Mouse (Mus musculus) R1 (cell line): ENCODE measurements at regions not wholly inside any gene's neighbourhood (a gene's known extent, or its start where the extent isn't known, plus 50 kb on each side); places are given as distances from the start of the nearest gene placed in this dataset.

Experiments
- DNase-seq: peaks from one replicate; pipeline ENCODE4 v3.0.0-alpha.2; 2018; ENCODE audit warnings: low read depth, low spot score

GRCm38 (mm10) chr12:95563431-95563830 is 128.6 kb upstream of the Flrt2 start:
- DNase-seq, result no peak

DNA sequence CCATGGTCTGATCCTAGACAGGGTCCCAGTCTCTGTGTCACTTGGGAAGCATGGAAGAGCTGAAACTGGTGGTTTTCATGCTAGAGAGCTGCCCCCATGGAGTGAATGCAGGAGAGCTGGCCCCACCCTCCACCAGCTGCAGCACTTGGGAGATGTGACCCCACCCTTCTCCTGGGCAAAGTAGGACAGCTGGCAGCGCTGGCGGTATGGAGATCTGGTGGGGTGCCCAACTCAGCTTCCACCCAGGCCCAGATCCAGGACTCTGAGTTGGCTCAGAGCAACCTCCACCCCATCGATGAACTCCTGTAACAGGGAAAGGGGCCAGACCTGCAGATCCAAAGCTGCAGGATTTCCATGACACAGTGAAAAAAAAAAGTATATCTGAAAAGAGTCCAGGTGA is 115.3 kb upstream of the Flrt2 start:
- DNase-seq, result no peak

- no peak for DNase-seq
These were observed 103.0 kb upstream of the Flrt2 start for GRCm38 (mm10) chr12:95589011-95589410.

GRCm38 (mm10) chr12:95619281-95619680 is 72.7 kb upstream of the Flrt2 start:
- DNase-seq, result no peak

- DNase-seq, result no peak
These were observed 61.0 kb upstream of the Flrt2 start for GRCm38 (mm10) chr12:95631029-95631428.

DNA sequence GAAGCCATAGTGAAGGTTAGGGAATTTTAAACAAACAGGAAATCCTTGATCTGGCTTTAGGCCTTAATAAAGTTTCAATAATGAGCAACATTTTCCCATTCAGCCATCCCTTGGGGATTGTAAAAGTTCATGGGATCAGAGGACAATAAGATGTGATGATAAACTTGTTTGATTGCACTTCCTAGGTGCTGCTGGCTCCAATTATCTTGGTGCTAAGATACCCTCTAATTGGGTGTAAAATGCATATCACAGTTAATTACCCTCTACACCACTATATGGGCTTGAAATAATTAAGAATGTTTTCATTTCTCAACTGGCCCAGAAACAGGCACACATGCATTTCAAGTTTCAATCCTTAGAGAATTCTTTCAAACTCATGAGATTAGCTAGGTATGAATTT is 55.4 kb upstream of the Flrt2 start:
- DNase-seq, result no peak

GRCm38 (mm10) chr12:95639892-95640291 is 52.1 kb upstream of the Flrt2 start:
- DNase-seq, result no peak

DNA sequence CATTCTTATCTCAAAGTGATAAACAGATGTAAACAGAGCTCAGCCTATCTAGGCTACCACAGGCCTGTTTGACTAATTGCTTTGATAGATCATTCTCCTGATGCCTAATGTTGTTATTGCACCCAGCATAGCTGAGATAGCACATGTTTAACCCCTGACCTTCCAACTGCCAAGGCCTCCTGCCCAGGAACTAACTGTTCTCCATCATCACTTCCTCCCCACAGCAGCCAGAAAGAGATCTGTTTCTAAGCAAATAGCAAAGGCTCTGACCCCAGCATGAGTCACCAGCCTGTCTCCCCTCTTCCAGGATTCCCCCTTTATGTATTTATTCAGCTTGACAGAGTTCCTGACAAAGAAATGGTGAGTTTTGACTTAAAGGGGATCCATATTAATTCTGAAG is 50.4 kb upstream of the Flrt2 start:
- no peak for DNase-seq
